Mouse (Mus musculus) B cell, adult 2 months (primary cell): Measurements from ENCODE around the gene Arhgap21.

Experiments used
- DNase-seq, 2 experiments: peaks; one replicate each; pipeline ENCODE4 v3.0.0; 2022

Gene Arhgap21

GRCm38 (mm10) chr2:20888751-20889150, 79.9 kb downstream of the Arhgap21 start:
- no peak for DNase-seq

- no peak for DNase-seq
These were observed 85.4 kb downstream of the Arhgap21 start for GRCm38 (mm10) chr2:20883288-20883687.

- no peak for DNase-seq
These were observed 88.6 kb downstream of the Arhgap21 start for GRCm38 (mm10) chr2:20879877-20880605.

GRCm38 (mm10) chr2:20874621-20875020, 94.1 kb downstream of the Arhgap21 start:
- no peak for DNase-seq

GRCm38 (mm10) chr2:20869212-20869965, 99.3 kb downstream of the Arhgap21 start:
- DNase-seq, result no peak

GRCm38 (mm10) chr2:20868052-20868451, 100.6 kb downstream of the Arhgap21 start:
- no peak for DNase-seq

- DNase-seq, result no peak
These were observed 102.9 kb downstream of the Arhgap21 start for GRCm38 (mm10) chr2:20865795-20866194.

- no peak for DNase-seq
These were observed 104.1 kb downstream of the Arhgap21 start for GRCm38 (mm10) chr2:20864569-20864968.

- DNase-seq, result no peak
These were observed 107.9 kb downstream of the Arhgap21 start for GRCm38 (mm10) chr2:20860756-20861155.

- no peak for DNase-seq
These were observed 119.3 kb downstream of the Arhgap21 start for GRCm38 (mm10) chr2:20849346-20849745.

GRCm38 (mm10) chr2:20831608-20832406, 136.9 kb downstream of the Arhgap21 start:
- DNase-seq, result no peak

GRCm38 (mm10) chr2:20830882-20831281, 137.8 kb downstream of the Arhgap21 start:
- no peak for DNase-seq

- no peak for DNase-seq
These were observed 142.4 kb downstream of the Arhgap21 start for GRCm38 (mm10) chr2:20826258-20826657.

GRCm38 (mm10) chr2:20818226-20818625, 150.5 kb downstream of the Arhgap21 start:
- no peak for DNase-seq

- no peak for DNase-seq
These were observed 154.7 kb downstream of the Arhgap21 start for GRCm38 (mm10) chr2:20813986-20814385.

- DNase-seq, result no peak
These were observed 157.2 kb downstream of the Arhgap21 start for GRCm38 (mm10) chr2:20811506-20811905.

- DNase-seq, result no peak
These were observed 167.3 kb downstream of the Arhgap21 start for GRCm38 (mm10) chr2:20801236-20801890.
